Mouse (Mus musculus): ENCODE measurements at regions not wholly inside any gene's neighbourhood (a gene's known extent, or its start where the extent isn't known, plus 50 kb on each side); places are given as distances from the start of the nearest gene placed in this dataset.

DNA sequence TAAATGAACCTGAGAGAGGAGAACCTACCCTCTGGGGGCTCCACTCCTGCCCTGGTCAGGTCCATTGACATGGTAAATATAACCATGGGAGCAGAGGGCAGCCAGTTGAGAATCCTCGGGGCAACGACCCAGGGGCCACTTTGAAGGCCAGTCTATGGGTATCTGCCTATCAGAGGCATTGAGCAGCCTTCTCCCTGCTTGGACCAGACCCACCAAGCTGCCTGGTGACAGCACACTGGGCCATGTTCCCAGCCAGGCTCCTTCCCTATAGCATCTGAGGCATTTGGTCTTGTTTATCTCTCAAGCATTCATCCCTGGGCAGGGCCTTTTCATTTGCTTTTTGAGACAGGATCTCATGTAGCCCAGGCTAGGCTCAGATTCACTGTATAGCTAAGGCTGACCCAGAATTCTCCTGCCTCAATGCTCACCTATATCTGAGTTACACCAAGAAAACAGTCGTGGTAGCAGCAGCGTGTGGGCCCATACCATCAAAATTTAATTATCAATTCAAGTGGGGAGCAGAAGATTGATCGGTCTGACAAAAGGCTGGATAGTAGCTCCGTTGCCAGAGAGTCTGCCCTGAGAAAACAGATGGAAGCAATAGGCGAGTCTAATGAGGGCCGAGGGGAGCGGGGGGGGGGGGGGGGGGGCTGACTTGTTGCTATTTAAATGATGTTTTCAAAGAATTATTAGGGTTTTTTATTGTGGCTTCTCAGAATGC, 141.7 kb downstream of the Tfap2c start:
- TF ChIP-seq POLR2A (IDR thresholded peaks at IDR 0.05; ENCODE audit: low read depth, low read length) (no peak), CTCF (IDR thresholded peaks at IDR 0.05; ENCODE audit: borderline replicate concordance, insufficient read depth, low read length) (no peak)
